Mouse (Mus musculus) liver, embryonic 15.5 days (tissue): ENCODE measurements around the gene Fads6. TPM values are rescaled to one million over a fixed set of nuclear protein-coding genes. Genes with fewer than 3 reads are reported as not detected.
A peak's percentile ranks its signal among the peaks of the same experiment; 100 is the strongest.

Experiments
- ATAC-seq: fragments of 200-750 bp; cut with Nextera tagmentation; 2 replicates; pipeline ENCODE4 v1.8.0; 2017; ENCODE audit warnings: moderate number of reproducible peaks, mild to moderate bottlenecking, moderate library complexity; ENCODE audit not compliant: insufficient read depth
- H3K27ac ChIP-seq: fragments of 300-500 bp; sonication (generic); replicated peaks from 2 replicates; pipeline ENCODE4 v1.5.1; 2015; ENCODE audit warnings: mild to moderate bottlenecking, inconsistent platforms
- H3K27me3 ChIP-seq: fragments of 300-500 bp; sonication (generic); 2 replicates; pipeline ENCODE4 v1.6.1; 2015; ENCODE audit warnings: mild to moderate bottlenecking, inconsistent platforms
- H3K36me3 ChIP-seq: fragments of 300-500 bp; sonication (generic); replicated peaks from 2 replicates; pipeline ENCODE4 v1.6.1; 2015; ENCODE audit warnings: moderate library complexity, mild to moderate bottlenecking, inconsistent platforms
- H3K4me1 ChIP-seq: fragments of 300-500 bp; sonication (generic); replicated peaks from 2 replicates; pipeline ENCODE4 v1.6.1; 2015; ENCODE audit warnings: inconsistent platforms
- H3K4me2 ChIP-seq: fragments of 300-500 bp; sonication (generic); 2 replicates; pipeline ENCODE4 v1.6.1; 2015; ENCODE audit warnings: moderate library complexity, mild to moderate bottlenecking, inconsistent platforms
- H3K4me3 ChIP-seq: fragments of 300-500 bp; sonication (generic); replicated peaks from 2 replicates; pipeline ENCODE4 v1.5.1; 2015; ENCODE audit warnings: mild to moderate bottlenecking, inconsistent platforms
- H3K9ac ChIP-seq: fragments of 300-500 bp; sonication (generic); 2 replicates; pipeline ENCODE4 v1.6.1; 2015; ENCODE audit warnings: moderate library complexity, mild to moderate bottlenecking, inconsistent platforms
- H3K9me3 ChIP-seq: fragments of 300-500 bp; sonication (generic); replicated peaks from 2 replicates; pipeline ENCODE4 v1.6.1; 2016; ENCODE audit warnings: inconsistent platforms
- WGBS: fragments of 180-500 bp; shearing (Covaris S2); methylation state at CpG from one replicate; pipeline ENCODE4 v1.1.7; 2015; ENCODE audit warnings: mixed read lengths; ENCODE audit not compliant: insufficient replicate concordance; 5-methylcytosine and 5-hydroxymethylcytosine counted together
- polyA plus RNA-seq: library from polyadenylated mRNA; unstranded; fragments of >200 nt; fragmentation: Nextera tagmentation; extraction: Ambion mirVana; gene quantifications from 2 replicates; pipeline ENCODE4 v1.2.1, GENCODE M21; 2015

Gene Fads6
- 3.4 and 4.1 TPM in 2 replicates for polyA plus RNA-seq

DNA sequence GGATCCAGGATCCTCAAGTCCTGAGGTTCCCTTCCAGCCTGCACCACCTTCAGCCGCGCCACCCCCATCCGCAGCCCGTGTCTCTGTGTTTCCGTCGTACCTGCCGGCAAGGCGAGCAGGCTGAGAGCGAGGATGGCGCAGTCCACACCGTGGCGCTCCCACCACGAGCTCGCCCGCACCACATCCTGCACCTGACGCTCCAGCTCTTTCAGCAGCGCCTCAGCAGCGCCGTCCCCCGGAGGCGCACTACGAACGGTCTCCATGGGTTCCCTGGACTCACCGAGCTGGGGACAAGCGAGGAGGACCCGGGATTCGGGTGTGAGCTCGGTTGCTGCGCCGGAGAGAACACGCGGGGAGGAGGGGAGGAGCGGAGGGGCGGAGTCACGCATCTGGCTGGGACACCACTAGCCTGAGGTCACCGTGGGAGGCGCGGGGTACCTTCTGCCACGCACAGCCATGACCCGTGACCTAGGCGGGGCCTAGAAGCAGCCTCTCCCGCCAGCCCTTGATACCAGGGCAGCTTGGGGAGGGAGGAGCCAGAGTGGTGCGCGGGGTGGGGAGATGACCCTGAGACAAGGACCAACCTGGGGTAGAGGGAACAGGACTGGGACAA, at the start of gene Fads6:
TSS of gene Fads6 (minus strand) at position 450 of the 613 bp plus-strand sequence.
- Histone ChIP-seq H3K27ac (peak within 1 kb of the TSS; percentile 72), H3K27me3 (peaks cover 29% of the 10 kb centered on the region), H3K9ac (peak within 1 kb of the TSS; percentile 35; the same call in 1 of the 2 replicates), H3K4me3 (peak within 1 kb of the TSS; percentile 49), H3K4me1 (peaks cover 11% of the 10 kb centered on the region), H3K9me3 (no peaks in the 10 kb centered on the region), H3K4me2 (peak within 1 kb of the TSS; percentile 55), H3K36me3 (no peaks in the 10 kb centered on the region)
- 1% methylated on average over 44 of the region's 44 CpGs for WGBS
- ATAC-seq: peak; percentile 68

DNA sequence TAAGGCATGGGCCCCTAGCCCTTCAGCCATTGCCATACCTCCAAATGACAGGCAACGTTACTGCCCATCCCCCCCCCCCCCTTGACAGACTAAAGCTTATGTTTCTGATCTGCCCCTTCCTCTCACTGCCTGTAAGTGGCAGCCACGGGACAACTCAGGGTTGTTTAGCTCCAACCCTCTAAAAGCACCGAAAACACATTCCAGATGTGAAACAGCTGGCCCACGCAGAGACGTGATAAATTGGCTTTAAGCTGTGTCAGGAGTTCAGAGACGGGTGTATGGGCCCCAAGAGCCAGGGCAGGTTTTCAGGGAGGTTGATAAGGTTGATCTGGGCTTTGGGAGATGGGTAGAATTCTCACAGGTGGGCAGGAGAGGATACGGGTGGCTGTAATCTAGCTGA, 48.1 kb upstream of the Fads6 start:
- H3K9ac ChIP-seq: no peak overlapping the region
- WGBS: 24% methylated on average over 7 of the region's 7 CpGs
- H3K9me3 ChIP-seq: no peaks in the 10 kb centered on the region
- peaks cover 74% of the 10 kb centered on the region for H3K27me3 ChIP-seq
- no peak for ATAC-seq
- no peak overlapping the region for H3K4me2 ChIP-seq
- H3K4me3 ChIP-seq: no peak overlapping the region
- no peaks in the 10 kb centered on the region for H3K36me3 ChIP-seq
- no peak overlapping the region for H3K27ac ChIP-seq
- 0 out of 2 replicates have a peak, but pooled peaks cover 4% of the 10 kb centered on the region for H3K4me1 ChIP-seq

DNA sequence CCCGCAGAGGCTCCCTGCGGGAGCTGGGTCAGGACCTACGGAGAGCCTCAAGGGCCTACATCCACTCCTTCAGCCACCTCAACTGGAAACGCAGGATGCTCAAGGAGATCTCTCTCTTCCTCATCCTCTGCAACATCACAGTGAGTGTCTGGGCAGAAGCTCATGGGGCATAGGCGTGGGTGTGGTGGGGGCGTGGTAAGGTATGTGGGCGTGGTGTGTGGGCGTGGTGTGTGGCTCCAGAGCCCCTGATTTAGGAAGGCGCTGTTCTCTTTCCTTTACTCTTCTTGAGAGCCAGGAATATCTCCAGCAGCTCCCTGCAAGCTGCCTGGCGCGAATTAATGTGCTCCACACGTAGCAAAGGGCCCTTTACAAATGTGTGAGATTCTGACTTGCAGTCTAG, 47.5 kb upstream of the Fads6 start:
- H3K4me3 ChIP-seq: no peak overlapping the region
- H3K9me3 ChIP-seq: no peaks in the 10 kb centered on the region
- H3K27me3 ChIP-seq: peaks cover 78% of the 10 kb centered on the region
- H3K36me3 ChIP-seq: no peaks in the 10 kb centered on the region
- ATAC-seq: no peak
- 8% methylated on average over 12 of the region's 12 CpGs for WGBS
- H3K27ac ChIP-seq: no peak overlapping the region
- no peak overlapping the region for H3K4me2 ChIP-seq
- H3K9ac ChIP-seq: no peak overlapping the region
- 0 out of 2 replicates have a peak, but pooled peaks cover 4% of the 10 kb centered on the region for H3K4me1 ChIP-seq

GRCm38 (mm10) chr11:115341866-115342265, 44.4 kb upstream of the Fads6 start:
- no peak overlapping the region for H3K4me2 ChIP-seq
- no peak overlapping the region for H3K4me3 ChIP-seq
- WGBS: 56% methylated on average over 6 of the region's 6 CpGs
- ATAC-seq: no peak
- H3K9me3 ChIP-seq: no peaks in the 10 kb centered on the region
- no peaks in the 10 kb centered on the region for H3K4me1 ChIP-seq
- H3K27ac ChIP-seq: no peak overlapping the region
- no peak overlapping the region for H3K9ac ChIP-seq
- no peaks in the 10 kb centered on the region for H3K36me3 ChIP-seq
- H3K27me3 ChIP-seq: peaks cover 85% of the 10 kb centered on the region

GRCm38 (mm10) chr11:115341246-115341645, 43.8 kb upstream of the Fads6 start:
- no peak overlapping the region for H3K4me3 ChIP-seq
- H3K4me2 ChIP-seq: no peak overlapping the region
- H3K36me3 ChIP-seq: no peaks in the 10 kb centered on the region
- no peaks in the 10 kb centered on the region for H3K9me3 ChIP-seq
- no peaks in the 10 kb centered on the region for H3K4me1 ChIP-seq
- ATAC-seq: no peak
- H3K9ac ChIP-seq: no peak overlapping the region
- H3K27me3 ChIP-seq: peaks cover 85% of the 10 kb centered on the region
- no peak overlapping the region for H3K27ac ChIP-seq
- WGBS: 29% methylated on average over 2 of the region's 2 CpGs

DNA sequence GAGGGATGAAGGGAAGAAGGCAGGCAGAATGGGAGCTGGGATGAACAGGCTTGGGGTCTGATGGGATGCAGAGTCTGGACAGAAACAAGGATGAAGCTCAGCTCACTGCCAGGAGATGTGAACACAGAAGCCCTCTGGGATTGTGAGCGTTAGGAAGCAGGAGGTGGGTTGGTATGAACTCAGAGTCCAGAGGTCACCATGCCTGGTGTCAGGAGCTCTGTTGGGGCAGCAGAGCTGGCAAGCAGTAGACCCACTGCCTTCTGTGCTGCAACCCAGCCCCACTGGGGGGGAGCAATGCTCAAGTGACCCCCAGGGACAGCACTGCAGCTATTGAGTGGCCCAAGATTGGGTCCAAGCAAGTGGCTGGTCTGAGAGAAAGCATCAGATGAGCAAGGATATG, 40.4 kb upstream of the Fads6 start:
- no peak overlapping the region for H3K4me2 ChIP-seq
- H3K4me1 ChIP-seq: no peaks in the 10 kb centered on the region
- 57% methylated on average over 1 of the region's 1 CpGs for WGBS
- H3K4me3 ChIP-seq: no peak overlapping the region
- no peak for ATAC-seq
- H3K9me3 ChIP-seq: no peaks in the 10 kb centered on the region
- peaks cover 90% of the 10 kb centered on the region for H3K27me3 ChIP-seq
- H3K27ac ChIP-seq: no peak overlapping the region
- no peaks in the 10 kb centered on the region for H3K36me3 ChIP-seq
- H3K9ac ChIP-seq: no peak overlapping the region

DNA sequence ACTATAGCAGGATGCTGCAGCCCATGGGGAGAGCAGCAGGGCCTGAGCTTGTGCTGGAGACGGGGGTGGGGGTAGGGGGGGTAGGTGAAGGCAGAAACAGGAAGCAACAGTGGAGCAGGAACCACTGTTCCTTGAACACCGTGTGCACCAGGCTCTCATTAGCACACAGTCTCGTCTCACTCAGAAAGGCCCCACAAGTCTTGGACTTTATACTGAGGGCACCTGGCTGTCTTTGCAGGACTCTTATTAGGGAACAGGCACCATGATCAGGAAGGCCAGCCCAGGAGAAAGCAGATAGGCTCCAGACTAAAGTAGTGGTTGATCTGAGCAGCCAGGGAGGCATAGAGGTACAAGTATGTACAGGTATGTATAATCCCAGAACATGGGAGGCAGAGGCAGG, 39.9 kb upstream of the Fads6 start:
- Histone ChIP-seq H3K36me3 (no peaks in the 10 kb centered on the region), H3K27ac (no peak overlapping the region), H3K4me2 (no peak overlapping the region), H3K4me1 (no peaks in the 10 kb centered on the region), H3K27me3 (peaks cover 90% of the 10 kb centered on the region), H3K9me3 (no peaks in the 10 kb centered on the region), H3K4me3 (no peak overlapping the region), H3K9ac (no peak overlapping the region)
- ATAC-seq: no peak
- 18% methylated on average over 3 of the region's 3 CpGs for WGBS

DNA sequence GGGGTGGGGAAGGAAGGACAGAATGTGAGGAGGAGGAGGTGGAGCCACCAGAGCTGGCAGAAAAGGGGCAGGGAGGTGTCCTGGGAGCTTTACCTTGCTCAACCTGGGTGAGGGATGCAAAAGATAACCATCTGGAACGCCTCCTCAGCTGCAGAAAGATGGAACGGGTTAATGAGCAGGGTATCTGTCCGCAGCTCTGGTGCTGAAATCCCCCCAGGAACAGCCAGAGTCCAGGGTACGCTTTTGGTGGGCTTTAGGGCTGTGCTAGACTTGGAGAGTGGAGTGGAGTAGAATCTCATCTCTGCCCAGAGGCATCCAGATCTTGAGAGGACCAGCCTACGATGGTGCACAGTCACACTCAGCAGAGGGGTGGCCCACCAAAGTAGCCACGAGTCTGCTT, 38.7 kb upstream of the Fads6 start:
- Histone ChIP-seq H3K9ac (no peak overlapping the region), H3K4me1 (no peaks in the 10 kb centered on the region), H3K9me3 (no peaks in the 10 kb centered on the region), H3K27me3 (peaks cover 92% of the 10 kb centered on the region), H3K36me3 (no peaks in the 10 kb centered on the region), H3K4me3 (no peak overlapping the region), H3K27ac (no peak overlapping the region), H3K4me2 (no peak overlapping the region)
- 10% methylated on average over 6 of the region's 6 CpGs for WGBS
- ATAC-seq: no peak

DNA sequence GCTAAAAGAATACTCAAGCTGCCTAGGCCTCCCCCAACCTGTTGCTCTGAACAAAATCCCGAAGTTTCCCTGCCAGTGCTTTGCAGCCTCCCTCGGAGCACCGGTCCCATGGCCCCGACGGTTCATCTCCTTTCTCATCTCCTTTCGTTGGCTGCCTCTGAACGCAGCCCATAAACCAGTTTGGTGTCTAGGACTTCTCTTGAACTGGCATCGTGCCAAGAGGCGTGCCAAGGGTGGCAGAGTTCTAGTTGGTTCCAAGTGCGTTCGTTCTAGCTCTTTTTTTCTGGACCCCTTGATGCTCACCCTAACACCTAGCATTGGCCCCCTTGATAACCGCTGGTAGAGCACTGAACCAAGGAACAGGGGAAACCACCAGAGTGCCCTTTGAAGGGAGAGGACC, 37.8 kb upstream of the Fads6 start:
- WGBS: 41% methylated on average over 12 of the region's 12 CpGs
- no peaks in the 10 kb centered on the region for H3K4me1 ChIP-seq
- no peaks in the 10 kb centered on the region for H3K36me3 ChIP-seq
- no peak overlapping the region for H3K9ac ChIP-seq
- peaks cover 92% of the 10 kb centered on the region for H3K27me3 ChIP-seq
- no peak for ATAC-seq
- no peak overlapping the region for H3K4me3 ChIP-seq
- no peak overlapping the region for H3K4me2 ChIP-seq
- no peaks in the 10 kb centered on the region for H3K9me3 ChIP-seq
- H3K27ac ChIP-seq: no peak overlapping the region

DNA sequence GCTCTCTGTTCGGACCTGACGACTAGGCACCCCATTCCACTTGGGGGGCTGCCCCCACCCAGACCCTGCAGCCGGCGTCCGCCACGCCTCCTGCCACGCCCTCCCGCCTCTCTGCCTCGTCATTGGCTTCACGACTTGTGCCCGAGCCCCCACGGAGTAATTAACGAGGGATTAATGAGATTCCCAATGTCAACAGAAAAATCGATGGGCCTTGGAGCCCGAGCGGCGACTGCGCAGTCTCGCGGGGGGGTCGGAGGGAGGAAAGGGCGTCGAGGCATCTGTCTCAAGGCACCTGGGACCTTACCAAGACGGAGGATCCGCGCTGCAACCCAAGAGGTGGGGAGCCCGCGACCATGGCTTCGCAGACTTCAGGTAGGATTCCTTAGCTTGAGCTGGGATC, 37.1 kb upstream of the Fads6 start, which contains the start of gene Otop3:
TSS of gene Otop3 (plus strand) at position 201 of the 400 bp plus-strand sequence.
- Histone ChIP-seq H3K9me3 (no peaks in the 10 kb centered on the region), H3K4me3 (no peak within 1 kb of the TSS), H3K9ac (no peak within 1 kb of the TSS), H3K27me3 (peaks cover 91% of the 10 kb centered on the region), H3K4me2 (peak within 1 kb of the TSS; percentile 27; the same call in 1 of the 2 replicates), H3K4me1 (no peaks in the 10 kb centered on the region), H3K36me3 (no peaks in the 10 kb centered on the region), H3K27ac (no peak within 1 kb of the TSS)
- no peak for ATAC-seq
- WGBS: 5% methylated on average over 29 of the region's 29 CpGs

GRCm38 (mm10) chr11:115329339-115329738, 31.9 kb upstream of the Fads6 start:
- no peaks in the 10 kb centered on the region for H3K4me1 ChIP-seq
- WGBS: 54% methylated on average over 15 of the region's 15 CpGs
- no peak for ATAC-seq
- no peak overlapping the region for H3K4me2 ChIP-seq
- no peaks in the 10 kb centered on the region for H3K9me3 ChIP-seq
- H3K4me3 ChIP-seq: no peak overlapping the region
- H3K9ac ChIP-seq: no peak overlapping the region
- no peak overlapping the region for H3K27ac ChIP-seq
- H3K27me3 ChIP-seq: peaks cover 74% of the 10 kb centered on the region
- no peaks in the 10 kb centered on the region for H3K36me3 ChIP-seq

GRCm38 (mm10) chr11:115326730-115327129, 29.3 kb upstream of the Fads6 start:
- Histone ChIP-seq H3K27ac (no peak overlapping the region), H3K36me3 (no peaks in the 10 kb centered on the region), H3K4me2 (no peak overlapping the region), H3K4me3 (no peak overlapping the region), H3K9me3 (no peaks in the 10 kb centered on the region), H3K4me1 (peaks cover 2% of the 10 kb centered on the region; the same call in 1 of the 2 replicates), H3K27me3 (peaks cover 74% of the 10 kb centered on the region), H3K9ac (no peak overlapping the region)
- no peak for ATAC-seq
- 52% methylated on average over 7 of the region's 7 CpGs for WGBS
